Comparison of ENCODE assay signal across 19 mouse cellular contexts in genomic region chr11:117979388-117979787, GRCm38 (mm10). TPM values are rescaled to one million over a fixed set of nuclear protein-coding genes. Genes with fewer than 3 reads are reported as not detected.
A peak's percentile ranks its signal among the peaks of the same experiment; 100 is the strongest.
DNase-seq lines count a peak whose midpoint lies in the region; ATAC-seq and TF ChIP-seq lines count a peak whose summit lies in the region.
"Had no signal": no experiment of that assay in that cellular context is flagged by ENCODE, and none has a peak within 500 bp of the region (broad histone marks: within the 10 kb centered on the region; RNA-seq: fewer than 3 reads in every experiment).

No protein-coding gene starts in this region.

- H3K36me3 ChIP-seq in E14TG2a.4 (ENCODE audit: insufficient read depth, low read length): no peaks in the 10 kb centered on the region
- H3K36me3 ChIP-seq in intestine, postnatal 0 days (ENCODE audit: control insufficient read depth, insufficient read depth): no peaks in the 10 kb centered on the region
- H3K36me3 ChIP-seq: embryonic facial prominence, embryonic 15.5 days; heart, embryonic 13.5 days; kidney, embryonic 15.5 days; limb, embryonic 15.5 days had no signal

- H3K9ac ChIP-seq in intestine, postnatal 0 days (ENCODE audit: low read depth, low read length): no peak overlapping the region
- H3K9ac ChIP-seq: embryonic facial prominence, embryonic 15.5 days; heart, embryonic 13.5 days; kidney, embryonic 15.5 days; limb, embryonic 15.5 days had no signal

- peaks cover 94% of the 10 kb centered on the region for H3K4me1 ChIP-seq in E14TG2a.4 (replicated peaks; ENCODE audit: low read depth, low read length)
- peaks cover 13% of the 10 kb centered on the region for H3K4me1 ChIP-seq in bone marrow, adult 2 months (ENCODE audit: control insufficient read depth, insufficient read depth, low read length)
- 0 out of 2 replicates have a peak, but pooled peaks cover 2% of the 10 kb centered on the region for H3K4me1 ChIP-seq in intestine, postnatal 0 days (replicated peaks; ENCODE audit: control insufficient read depth, insufficient read depth, low read length)

- DNase-seq in kidney, postnatal 14 days: peak; percentile 38
- no peak for DNase-seq in kidney, adult 18-20 months
- DNase-seq in cerebellum, adult 18-20 months: no peak
- DNase-seq in layer of hippocampus, postnatal 25 days (ENCODE audit: extremely low spot score in 1 of 2, low spot score in 1 of 2): no peak
- DNase-seq: adrenal gland, adult 8-10 months; heart, postnatal 36 days; lung, postnatal 10 days; thymus, postnatal 4 days had no signal

- TF ChIP-seq CTCF in E14TG2a.4 (conservative IDR thresholded peaks at IDR 0.05; ENCODE audit: low read length): no peak
- no peak for TF ChIP-seq CTCF in bone marrow, adult 2 months (IDR thresholded peaks at IDR 0.05; ENCODE audit: control insufficient read depth, insufficient read depth, low read length)
- no peak for TF ChIP-seq CTCF in intestine, postnatal 0 days (IDR thresholded peaks at IDR 0.05; ENCODE audit: low read depth)

- no peaks in the 10 kb centered on the region for H3K27me3 ChIP-seq in E14TG2a.4 (ENCODE audit: insufficient read depth, low read length)
- no peaks in the 10 kb centered on the region for H3K27me3 ChIP-seq in intestine, postnatal 0 days (replicated peaks; ENCODE audit: control insufficient read depth, insufficient read depth, low read length)
- H3K27me3 ChIP-seq: embryonic facial prominence, embryonic 15.5 days; heart, embryonic 13.5 days; kidney, embryonic 15.5 days; megakaryocyte, embryonic 14.5 days had no signal

- peak overlapping the region; percentile 23; the same call in 1 of the 2 replicates for H3K4me3 ChIP-seq in E14TG2a.4 (replicated peaks; ENCODE audit: low read length)
- H3K4me3 ChIP-seq in bone marrow, adult 2 months (replicated peaks; ENCODE audit: control insufficient read depth, low read depth, low read length): no peak overlapping the region
- H3K4me3 ChIP-seq in intestine, postnatal 0 days (ENCODE audit: low read depth, low read length): no peak overlapping the region
- H3K4me3 ChIP-seq: embryonic facial prominence, embryonic 15.5 days; heart, embryonic 13.5 days; kidney, embryonic 15.5 days; limb, embryonic 15.5 days had no signal

- no peak for TF ChIP-seq POLR2A in bone marrow, adult 2 months (IDR thresholded peaks at IDR 0.05; ENCODE audit: borderline replicate concordance, control insufficient read depth, low read depth, low read length)

- H3K9me3 ChIP-seq in E14TG2a.4 (ENCODE audit: low read length): no peaks in the 10 kb centered on the region
- no peaks in the 10 kb centered on the region for H3K9me3 ChIP-seq in intestine, postnatal 0 days (ENCODE audit: control insufficient read depth)
- H3K9me3 ChIP-seq: embryonic facial prominence, embryonic 15.5 days; heart, embryonic 13.5 days; kidney, embryonic 15.5 days; limb, embryonic 15.5 days; megakaryocyte, embryonic 14.5 days had no signal

- WGBS in bone marrow, adult 2 months: 8% methylated on average over 7 of the region's 7 CpGs
- WGBS in intestine, postnatal 0 days: 58% methylated on average over 7 of the region's 7 CpGs

- peak; percentile 20; the same call in 1 of the 2 replicates for ATAC-seq in megakaryocyte-erythroid progenitor cell, adult 5-6 weeks (replicated peaks; ENCODE audit: low FRiP score, low TSS enrichment, poor library complexity, severe bottlenecking)
- ATAC-seq in intestine, postnatal 0 days: no peak
- ATAC-seq: CD4-positive, CD25-positive, alpha-beta regulatory T cell, adult 4 months; forebrain, embryonic 16.5 days had no signal

- no peak overlapping the region for H3K4me2 ChIP-seq in intestine, postnatal 0 days (replicated peaks; ENCODE audit: low read depth)
- H3K4me2 ChIP-seq: embryonic facial prominence, embryonic 15.5 days; heart, embryonic 13.5 days; kidney, embryonic 15.5 days; limb, embryonic 15.5 days had no signal

- H3K27ac ChIP-seq in bone marrow, adult 2 months (ENCODE audit: control insufficient read depth, insufficient read depth, low read depth, low read length, poor library complexity): peak overlapping the region; percentile 10; the same call in 1 of the 2 replicates
- no peak overlapping the region for H3K27ac ChIP-seq in intestine, postnatal 0 days (ENCODE audit: low read depth, low read length)
- H3K27ac ChIP-seq: embryonic facial prominence, embryonic 15.5 days; heart, embryonic 13.5 days; kidney, embryonic 15.5 days; limb, embryonic 15.5 days had no signal

RNA-seq across cellular contexts. Expression of gene Pgs1, which starts 6.7 kb away (rescaled TPM):
- polyA plus RNA-seq in bone marrow, adult 2 months (2011; ENCODE audit: insufficient read depth, insufficient read length, low replicate concordance, missing spikeins): 27.1 and 67.5 TPM in 2 replicates
- 20.5 and 27.5 TPM in 2 replicates for total RNA-seq in megakaryocyte-erythroid progenitor cell, adult 5-6 weeks (2014; fragmentation: Nextera tagmentation)
- total RNA-seq in megakaryocyte-erythroid progenitor cell, adult 5-6 weeks (2017): 5.6 and 6.4 TPM in 2 replicates
- total RNA-seq in layer of hippocampus, postnatal 25 days (2021): 10 to 100 TPM; 74.2 to 75.9 TPM
- polyA plus RNA-seq in intestine, postnatal 0 days (2015; fragmentation: Nextera tagmentation; extraction: Ambion mirVana): 23.1 and 24.0 TPM in 2 replicates

RNA-seq across cellular contexts. Expression of gene Socs3, which starts 9.5 kb away (rescaled TPM):
- 3.4 and 9.6 TPM in 2 replicates for polyA plus RNA-seq in bone marrow, adult 2 months (2011; ENCODE audit: insufficient read depth, insufficient read length, low replicate concordance, missing spikeins)
- not detected in 2 replicates for total RNA-seq in megakaryocyte-erythroid progenitor cell, adult 5-6 weeks (2014; fragmentation: Nextera tagmentation)
- 2.0 and 3.5 TPM in 2 replicates for total RNA-seq in megakaryocyte-erythroid progenitor cell, adult 5-6 weeks (2017)
- 1 to 10 TPM; 1.3 to 1.8 TPM for total RNA-seq in layer of hippocampus, postnatal 25 days (2021)
- 15.7 and 15.9 TPM in 2 replicates for polyA plus RNA-seq in intestine, postnatal 0 days (2015; fragmentation: Nextera tagmentation; extraction: Ambion mirVana)
